Mouse (Mus musculus): ENCODE data around the gene Mitf.

Gene Mitf

GRCm38 (mm10) chr6:97821811-97822210 is 15.0 kb downstream of the Mitf start:
- in situ Hi-C loops (cut with MboI, MseI), result no loop called here

GRCm38 (mm10) chr6:97826642-97827275 is 19.9 kb downstream of the Mitf start:
- in situ Hi-C loops (cut with MboI, MseI), result no loop called here

GRCm38 (mm10) chr6:97828021-97828420 is 21.2 kb downstream of the Mitf start:
- in situ Hi-C loops (cut with MboI, MseI), result no loop called here

GRCm38 (mm10) chr6:97828822-97829719 is 22.2 kb downstream of the Mitf start:
- in situ Hi-C loops (cut with MboI, MseI), result no loop called here

GRCm38 (mm10) chr6:97832501-97832900 is 25.6 kb downstream of the Mitf start:
- in situ Hi-C loops (cut with MboI, MseI), result no loop called here

- in situ Hi-C loops (cut with MboI, MseI), result no loop called here
These were observed 29.3 kb downstream of the Mitf start for GRCm38 (mm10) chr6:97836176-97836575.

GRCm38 (mm10) chr6:97837711-97838110 is 30.9 kb downstream of the Mitf start:
- in situ Hi-C loops (cut with MboI, MseI), result no loop called here

GRCm38 (mm10) chr6:97839568-97839967 is 32.7 kb downstream of the Mitf start:
- in situ Hi-C loops (cut with MboI, MseI), result no loop called here

GRCm38 (mm10) chr6:97844112-97844511 is 37.3 kb downstream of the Mitf start:
- in situ Hi-C loops (cut with MboI, MseI), result no loop called here

- in situ Hi-C loops (cut with MboI, MseI), result no loop called here
These were observed 41.5 kb downstream of the Mitf start for GRCm38 (mm10) chr6:97848191-97848857.

GRCm38 (mm10) chr6:97854236-97854635 is 47.4 kb downstream of the Mitf start:
- in situ Hi-C loops (cut with MboI, MseI), result no loop called here

GRCm38 (mm10) chr6:97855420-97856170 is 48.7 kb downstream of the Mitf start:
- in situ Hi-C loops (cut with MboI, MseI), result no loop called here

GRCm38 (mm10) chr6:97856502-97856901 is 49.6 kb downstream of the Mitf start:
- in situ Hi-C loops (cut with MboI, MseI), result no loop called here

GRCm38 (mm10) chr6:97857690-97858089 is 50.8 kb downstream of the Mitf start:
- in situ Hi-C loops (cut with MboI, MseI), result no loop called here

- in situ Hi-C loops (cut with MboI, MseI), result no loop called here
These were observed 59.7 kb downstream of the Mitf start for GRCm38 (mm10) chr6:97866575-97866974.

GRCm38 (mm10) chr6:97868005-97868404 is 61.2 kb downstream of the Mitf start:
- in situ Hi-C loops (cut with MboI, MseI), result no loop called here

GRCm38 (mm10) chr6:97869953-97870352 is 63.1 kb downstream of the Mitf start:
- in situ Hi-C loops (cut with MboI, MseI), result no loop called here

GRCm38 (mm10) chr6:97871296-97872030 is 64.6 kb downstream of the Mitf start:
- in situ Hi-C loops (cut with MboI, MseI), result no loop called here

GRCm38 (mm10) chr6:97873102-97873501 is 66.2 kb downstream of the Mitf start:
- in situ Hi-C loops (cut with MboI, MseI), result no loop called here

- in situ Hi-C loops (cut with MboI, MseI), result no loop called here
These were observed 70.1 kb downstream of the Mitf start for GRCm38 (mm10) chr6:97876990-97877389.

GRCm38 (mm10) chr6:97877492-97877891 is 70.6 kb downstream of the Mitf start:
- in situ Hi-C loops (cut with MboI, MseI), result no loop called here

Data from regulatory T cell (primary cell).